Mouse (Mus musculus) heart, adult 2 months (tissue): ENCODE measurements around the gene Alyref. TPM values are rescaled to one million over a fixed set of nuclear protein-coding genes. Genes with fewer than 3 reads are reported as not detected.

Experiments used
- DNase-seq, 2 experiments: peaks; one replicate each; pipeline ENCODE4 v3.0.0; 2021
- H3K27ac ChIP-seq: fragments of 200-600 bp; 2 replicates; pipeline ENCODE4 v1.8.1; 2022
- H3K27me3 ChIP-seq: fragments of 200-500 bp; 2 replicates; pipeline ENCODE4 v1.6.1; 2012; ENCODE audit warnings: mild to moderate bottlenecking, low read length, inconsistent platforms, mixed read lengths; ENCODE audit not compliant: control insufficient read depth, insufficient read depth
- H3K36me3 ChIP-seq: fragments of 200-500 bp; 2 replicates; pipeline ENCODE4 v1.6.1; 2012; ENCODE audit warnings: low read length, inconsistent platforms; ENCODE audit not compliant: control insufficient read depth, insufficient read depth
- H3K4me1 ChIP-seq: fragments of 200-500 bp; 2 replicates; pipeline ENCODE4 v1.6.1; 2011; ENCODE audit warnings: low read length; ENCODE audit not compliant: control insufficient read depth, insufficient read depth
- H3K4me3 ChIP-seq: fragments of 200-600 bp; 2 replicates; pipeline ENCODE4 v1.8.1; 2022
- H3K79me2 ChIP-seq: fragments of 200-500 bp; replicated peaks from 2 replicates; pipeline ENCODE4 v1.6.1; 2012; ENCODE audit warnings: mild to moderate bottlenecking, inconsistent platforms, low read length, moderate library complexity, mixed read lengths; ENCODE audit not compliant: control insufficient read depth, insufficient read depth
- H3K9ac ChIP-seq: fragments of 200-500 bp; 2 replicates; pipeline ENCODE4 v1.6.1; 2012; ENCODE audit warnings: low read depth, mild to moderate bottlenecking, control low read depth, inconsistent platforms, low read length, mixed read lengths
- CTCF ChIP-seq: fragments of 200-600 bp; IDR thresholded peaks from 2 replicates; pipeline ENCODE4 v1.8.1; 2022; ENCODE audit warnings: antibody characterized with exemption, mild to moderate bottlenecking, moderate library complexity
- EP300 ChIP-seq: fragments of 200-500 bp; IDR thresholded peaks from 2 replicates; pipeline ENCODE4 v1.6.1; 2011; ENCODE audit warnings: low read depth, low read length, control low read depth; ENCODE audit not compliant: insufficient read depth
- POLR2A ChIP-seq: fragments of 200-500 bp; IDR thresholded peaks from 2 replicates; pipeline ENCODE4 v1.6.1; 2011; ENCODE audit warnings: mild to moderate bottlenecking, low read depth, low read length, control low read depth; ENCODE audit not compliant: insufficient read depth
- WGBS: fragments of 180-500 bp; shearing (Covaris S2); methylation state at CpG from one replicate; pipeline ENCODE4 v1.1.7; 2018; 5-methylcytosine and 5-hydroxymethylcytosine counted together
- intact Hi-C: fragments of 180-260 bp; cut with DNase I; formaldehyde crosslinking; loops from one replicate; pipeline ENCODE4 v1.15.1; 2025
- polyA plus RNA-seq: library from polyadenylated mRNA; depleted of rRNA; stranded (reverse); fragments of >200 nt; gene quantifications from 2 replicates; pipeline ENCODE4 v1.2.3, GENCODE M21; 2012
- total RNA-seq, 2 experiments: library from RNA; stranded (reverse); gene quantifications; 2 replicates each; pipeline ENCODE4 v1.2.3; 2021

The Alyref gene
- total and polyA plus RNA-seq, 3 experiments: 13.6 to 52.0 (median 48.7) TPM

- intact Hi-C loops: loop anchor here (2.0 to 5.0 kb wide), 3 partner anchors 30 to 130 kb away; partner anchors contain the start of genes Cenpx, Lrrc45 and Mcrip1
- peak overlapping the region; percentile 98; the same call in 1 of the 2 replicates for H3K9ac ChIP-seq
- 68% methylated on average over 8 of the region's 8 CpGs for WGBS
Measured at GRCm38 (mm10) chr11:120582268-120582981, 15.7 kb downstream of the Alyref start.

GRCm38 (mm10) chr11:120581490-120582267 is 16.5 kb downstream of the Alyref start, which contains the start of gene Arhgdia:
Gene Arhgdia, minus strand, starts transcription at chr11:120581624.
- peak within 1 kb of the TSS; percentile 94 for H3K27ac ChIP-seq
- peak; percentile 93 to 94 for DNase-seq
- H3K9ac ChIP-seq: peak within 1 kb of the TSS; percentile 98
- intact Hi-C loops: loop anchor here (1.0 to 5.0 kb wide), 4 partner anchors 8 to 131 kb away; partner anchors contain the start of genes Cenpx, Lrrc45, Mcrip1 and P4hb
- TF ChIP-seq EP300 (peak; percentile 55; the same call in 1 of the 2 replicates), POLR2A (peak; percentile 90), CTCF (peak; percentile 79)
- peaks cover 7% of the 10 kb centered on the region for H3K4me1 ChIP-seq
- peaks cover 5% of the 10 kb centered on the region for H3K79me2 ChIP-seq
- 3% methylated on average over 75 of the region's 75 CpGs for WGBS
- peak within 1 kb of the TSS; percentile 72 for H3K4me3 ChIP-seq
- peaks cover 6% of the 10 kb centered on the region for H3K36me3 ChIP-seq
- H3K27me3 ChIP-seq: no peaks in the 10 kb centered on the region

More at GRCm38 (mm10) chr11:120582268-120582981, 15.7 kb downstream of the Alyref start:
- Histone ChIP-seq H3K27ac (peak overlapping the region; percentile 94), H3K36me3 (peaks cover 6% of the 10 kb centered on the region), H3K27me3 (no peaks in the 10 kb centered on the region), H3K79me2 (peaks cover 5% of the 10 kb centered on the region), H3K4me3 (peak overlapping the region; percentile 72), H3K4me1 (peaks cover 7% of the 10 kb centered on the region)
- no peak for DNase-seq
- TF ChIP-seq EP300 (no peak), CTCF (peak; percentile 76)

GRCm38 (mm10) chr11:120580871-120581331 is 17.3 kb downstream of the Alyref start:
- Histone ChIP-seq H3K36me3 (peaks cover 6% of the 10 kb centered on the region), H3K27ac (peak overlapping the region; percentile 94), H3K4me3 (peak overlapping the region; percentile 72), H3K4me1 (peaks cover 7% of the 10 kb centered on the region), H3K9ac (peak overlapping the region; percentile 98), H3K27me3 (no peaks in the 10 kb centered on the region), H3K79me2 (peaks cover 5% of the 10 kb centered on the region)
- WGBS: 1% methylated on average over 43 of the region's 44 CpGs
- peak; percentile 74 to 75 for DNase-seq
- TF ChIP-seq POLR2A (no peak), CTCF (no peak)
- intact Hi-C loops: loop anchor here (1.0 to 5.0 kb wide), 3 partner anchors 8 to 131 kb away; partner anchors contain the start of genes Cenpx, Lrrc45, Mcrip1 and P4hb

- Histone ChIP-seq H3K79me2 (peaks cover 5% of the 10 kb centered on the region), H3K4me1 (peaks cover 7% of the 10 kb centered on the region), H3K36me3 (peaks cover 6% of the 10 kb centered on the region), H3K27ac (peak overlapping the region; percentile 94), H3K9ac (peak overlapping the region; percentile 98), H3K4me3 (peak overlapping the region; percentile 72), H3K27me3 (no peaks in the 10 kb centered on the region)
- TF ChIP-seq CTCF (no peak), EP300 (no peak), POLR2A (no peak)
- DNase-seq: peak; percentile 22 to 38
- 41% methylated on average over 7 of the region's 7 CpGs for WGBS
- intact Hi-C loops: loop anchor here (5.0 kb wide), 2 partner anchors 33 to 132 kb away; partner anchors contain the start of genes Cenpx, Lrrc45 and Mcrip1
Measured at GRCm38 (mm10) chr11:120580190-120580589, 18.0 kb downstream of the Alyref start.

GRCm38 (mm10) chr11:120579316-120580107 is 18.7 kb downstream of the Alyref start:
- 49% methylated on average over 15 of the region's 15 CpGs for WGBS
- H3K27ac ChIP-seq: peak overlapping the region; percentile 94
- intact Hi-C loops: loop anchor here (2.0 to 5.0 kb wide), 3 partner anchors 32 to 133 kb away; partner anchors contain the start of genes Cenpx, Lrrc45 and Mcrip1
- H3K9ac ChIP-seq: no peak overlapping the region
- peaks cover 5% of the 10 kb centered on the region for H3K79me2 ChIP-seq
- peaks cover 7% of the 10 kb centered on the region for H3K4me1 ChIP-seq
- peak overlapping the region; percentile 72 for H3K4me3 ChIP-seq
- 0 out of 2 replicates have a peak, but pooled peaks have one; percentile 32 for TF ChIP-seq EP300
- no peak for TF ChIP-seq POLR2A
- TF ChIP-seq CTCF: no peak; the same call in 1 of the 2 replicates
- peaks cover 6% of the 10 kb centered on the region for H3K36me3 ChIP-seq
- DNase-seq: peak; percentile 65 to 84
- H3K27me3 ChIP-seq: no peaks in the 10 kb centered on the region
